Mouse (Mus musculus): Measurements from ENCODE around the gene Plekhg2.
"Not testable (repeated sequence)": the region's sequence is repeated elsewhere in the genome, so short reads cannot be mapped to it uniquely, and the experiment has no call there.

Gene Plekhg2

DNA sequence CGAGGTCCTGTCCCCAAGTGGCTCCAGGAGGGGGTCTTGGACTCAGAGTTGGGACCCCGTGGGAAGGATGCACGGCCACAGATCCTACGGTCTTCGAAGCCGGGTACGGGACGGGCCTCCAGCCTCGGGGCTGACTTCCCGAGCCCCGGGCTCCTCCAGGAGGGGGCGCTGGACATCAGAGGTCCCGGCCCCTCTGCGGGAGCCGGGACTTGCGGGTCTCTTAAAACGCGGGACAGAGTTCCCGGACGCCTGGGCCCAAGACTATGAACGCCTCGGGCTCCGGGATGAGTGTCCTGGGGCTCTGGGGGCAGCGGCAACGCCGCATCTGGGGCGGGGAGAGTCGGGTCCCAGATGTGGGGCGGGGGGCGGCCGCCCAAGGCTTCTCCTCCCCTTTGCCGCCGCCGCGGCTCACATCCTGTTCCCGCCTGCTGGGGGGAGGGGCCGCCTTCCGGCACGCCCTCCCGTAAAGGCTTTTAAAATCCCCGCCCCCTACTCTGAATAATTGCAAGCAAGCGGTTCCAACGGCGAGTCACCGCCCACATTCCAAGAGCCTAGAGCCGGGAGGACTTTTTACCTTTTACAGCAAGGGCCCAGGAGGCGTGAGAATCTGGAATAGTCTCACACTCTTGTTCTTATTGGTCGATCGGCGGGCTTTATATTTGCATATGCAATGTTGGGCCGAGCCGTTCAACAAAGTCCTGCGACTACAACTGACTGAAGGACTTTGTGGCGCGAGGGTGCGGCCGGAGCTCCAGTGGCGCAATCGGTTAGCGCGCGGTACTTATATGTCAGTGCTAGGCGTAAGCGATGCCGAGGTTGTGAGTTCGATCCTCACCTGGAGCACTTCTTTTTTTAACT lies at the start of gene Plekhg2:
Gene Plekhg2, minus strand, starts transcription at position 349 of the 858 bp plus-strand sequence.
- peak; percentile 96 for DNase-seq (ENCODE audit: extremely low spot score, low read depth, low spot score)

DNA sequence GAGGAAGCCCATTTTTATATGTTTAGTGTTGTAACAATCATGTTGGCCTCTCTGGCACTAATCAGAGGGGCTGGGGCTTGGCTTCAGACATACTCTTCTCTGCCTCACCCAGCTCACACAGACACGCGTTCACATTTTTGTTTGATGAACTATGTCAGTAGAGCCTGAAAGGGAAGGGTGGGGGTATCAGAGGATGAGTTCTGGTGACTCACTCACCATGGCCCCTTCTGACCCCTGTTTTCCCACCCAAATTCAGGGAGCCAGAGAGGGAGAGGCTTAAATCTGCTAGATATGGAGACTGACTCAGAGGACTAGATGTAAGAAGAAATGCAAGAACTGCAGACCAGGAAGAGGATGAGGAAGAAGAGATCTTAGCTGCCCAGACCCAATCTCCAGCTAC lies 47.0 kb upstream of the Plekhg2 start:
- DNase-seq (ENCODE audit: extremely low spot score, low read depth, low spot score): no peak

DNA sequence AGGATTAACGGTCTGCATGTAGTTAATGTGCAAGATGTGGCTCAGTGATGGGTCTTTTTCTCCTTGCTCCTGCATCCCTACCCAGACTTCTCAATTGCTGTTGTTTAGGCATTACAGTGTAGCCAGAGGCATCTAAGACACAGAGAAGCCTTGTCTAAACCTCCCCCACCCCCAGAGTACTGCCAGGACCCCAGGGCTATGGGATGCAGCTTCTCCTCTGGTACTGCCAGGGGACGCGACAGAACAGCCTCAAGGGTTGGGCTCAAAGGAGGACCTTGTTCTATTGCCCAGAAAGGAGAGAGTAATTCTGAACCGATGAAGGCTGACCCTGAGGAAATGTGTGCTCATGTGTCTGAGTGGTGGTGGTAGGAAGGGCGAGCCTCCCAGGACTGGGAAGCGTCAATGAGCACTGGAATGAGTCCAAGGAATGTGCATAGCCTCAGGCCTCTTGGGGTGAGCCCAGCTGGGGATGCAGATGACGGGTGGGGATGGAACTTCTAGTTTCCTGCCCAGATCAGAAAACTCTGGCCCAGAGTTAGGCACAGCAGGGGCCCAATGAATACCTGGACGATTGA lies 45.8 kb upstream of the Plekhg2 start:
- DNase-seq (ENCODE audit: extremely low spot score, low read depth, low spot score): no peak

DNA sequence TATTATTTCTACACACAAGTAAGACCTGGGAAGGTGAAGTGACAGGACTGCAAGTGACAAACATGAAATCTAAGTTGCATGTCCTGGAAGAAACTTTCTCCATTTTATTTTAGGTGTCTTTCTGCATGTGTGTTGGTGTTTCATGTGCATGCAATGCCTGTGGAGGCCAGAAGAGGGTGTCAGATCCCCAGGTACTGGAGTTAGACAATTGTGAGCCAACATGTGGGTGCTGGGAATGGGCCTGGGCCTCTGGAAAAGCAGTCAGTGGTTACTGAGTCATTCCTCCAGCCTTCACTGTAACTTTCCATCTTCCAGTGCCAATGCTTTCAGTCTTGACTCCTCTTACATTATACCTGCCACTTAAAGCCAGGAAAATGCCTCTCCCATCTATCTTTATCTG lies 45.0 kb upstream of the Plekhg2 start:
- no peak for DNase-seq (ENCODE audit: extremely low spot score, low read depth, low spot score)

DNA sequence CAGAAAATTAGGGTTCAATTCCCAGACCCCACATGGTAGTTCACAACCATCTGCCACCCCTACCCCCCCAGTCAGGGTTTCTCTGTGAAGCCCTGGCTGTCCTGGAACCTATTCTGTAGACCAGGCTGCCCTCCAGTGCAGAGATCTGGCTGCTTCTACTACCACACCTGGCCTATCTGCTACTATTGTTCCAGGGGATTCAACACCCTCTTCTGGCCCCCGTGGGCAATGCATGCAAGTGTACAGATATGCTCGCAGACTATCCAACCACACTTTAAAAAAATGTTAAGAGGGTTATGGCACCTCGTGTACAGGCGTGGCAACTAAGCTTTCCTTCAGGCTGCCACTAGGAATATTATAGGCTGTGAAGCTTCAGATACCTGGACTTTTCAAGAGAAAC lies 40.4 kb upstream of the Plekhg2 start:
- no peak for DNase-seq (ENCODE audit: extremely low spot score, low read depth, low spot score)

DNA sequence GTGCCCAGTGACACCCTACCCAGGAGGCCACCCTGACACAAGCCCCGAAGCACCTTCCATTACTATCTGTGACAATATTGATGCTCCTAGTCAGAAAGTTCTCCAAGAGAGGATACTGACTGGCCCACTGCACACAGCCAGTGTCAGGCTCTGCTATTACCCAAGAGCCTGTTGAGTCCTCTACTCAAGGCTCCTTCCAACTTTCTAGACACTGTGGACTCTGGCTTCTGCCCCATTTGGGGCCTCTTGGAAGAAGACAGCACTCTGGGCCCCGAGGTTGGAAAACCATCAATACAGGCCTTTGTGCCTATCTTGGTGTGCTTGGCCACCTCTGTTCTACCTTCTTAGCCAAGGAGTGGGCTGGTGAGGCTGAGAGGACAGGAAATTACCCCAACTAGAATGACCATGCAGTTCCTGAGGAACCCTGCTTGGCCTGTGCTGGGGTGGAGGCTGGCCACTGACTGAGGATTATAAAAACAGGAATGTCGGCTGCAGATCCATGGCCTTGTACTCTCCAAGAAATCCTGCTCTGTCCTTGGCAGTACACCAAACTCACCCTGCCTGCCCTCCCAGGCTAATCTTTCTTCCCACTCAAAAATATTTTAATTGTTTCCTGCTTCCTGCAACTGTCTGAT lies 38.6 kb upstream of the Plekhg2 start:
- DNase-seq (ENCODE audit: extremely low spot score, low read depth, low spot score): no peak

DNA sequence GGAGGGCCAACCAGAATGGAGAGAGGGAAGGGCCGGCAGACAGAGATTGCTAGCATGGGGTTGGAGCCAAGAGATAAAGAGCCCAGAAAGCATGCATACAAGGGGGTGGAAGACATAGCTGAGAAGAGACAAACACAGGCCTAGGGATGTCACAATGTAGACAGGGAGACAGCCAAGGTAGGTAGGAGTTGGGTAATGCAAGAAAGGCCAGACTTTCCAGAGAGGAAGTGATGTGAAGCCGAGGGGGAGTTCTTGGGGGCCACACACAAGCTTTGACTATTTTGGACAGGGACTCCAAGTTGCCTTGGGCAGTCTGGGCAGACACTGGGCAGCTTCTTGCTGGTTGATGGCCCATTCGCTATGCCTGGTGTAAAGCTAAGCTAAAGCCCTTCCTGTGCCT lies 29.5 kb upstream of the Plekhg2 start:
- no peak for DNase-seq (ENCODE audit: extremely low spot score, low read depth, low spot score)

DNA sequence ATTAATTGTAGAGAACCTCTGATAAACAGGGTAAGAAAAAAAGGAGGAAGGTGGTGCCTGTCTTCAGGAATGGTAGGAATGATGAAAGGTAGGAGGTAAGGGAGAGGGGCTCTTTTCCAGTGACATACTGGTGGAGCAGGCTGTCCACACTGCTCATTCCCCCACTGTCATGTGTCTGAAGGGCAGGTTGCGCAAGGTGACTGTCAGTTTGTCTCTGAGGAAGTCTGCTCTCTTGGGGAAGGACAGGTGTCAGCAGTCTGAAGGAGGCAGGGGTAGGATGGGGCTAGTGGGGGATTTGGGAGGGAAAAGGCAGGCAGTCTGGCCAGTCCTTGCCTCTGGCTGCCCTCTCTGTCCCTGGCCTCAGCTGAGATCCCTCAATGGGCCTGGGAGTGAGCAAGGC lies 28.6 kb upstream of the Plekhg2 start:
- no peak for DNase-seq (ENCODE audit: extremely low spot score, low read depth, low spot score)

DNA sequence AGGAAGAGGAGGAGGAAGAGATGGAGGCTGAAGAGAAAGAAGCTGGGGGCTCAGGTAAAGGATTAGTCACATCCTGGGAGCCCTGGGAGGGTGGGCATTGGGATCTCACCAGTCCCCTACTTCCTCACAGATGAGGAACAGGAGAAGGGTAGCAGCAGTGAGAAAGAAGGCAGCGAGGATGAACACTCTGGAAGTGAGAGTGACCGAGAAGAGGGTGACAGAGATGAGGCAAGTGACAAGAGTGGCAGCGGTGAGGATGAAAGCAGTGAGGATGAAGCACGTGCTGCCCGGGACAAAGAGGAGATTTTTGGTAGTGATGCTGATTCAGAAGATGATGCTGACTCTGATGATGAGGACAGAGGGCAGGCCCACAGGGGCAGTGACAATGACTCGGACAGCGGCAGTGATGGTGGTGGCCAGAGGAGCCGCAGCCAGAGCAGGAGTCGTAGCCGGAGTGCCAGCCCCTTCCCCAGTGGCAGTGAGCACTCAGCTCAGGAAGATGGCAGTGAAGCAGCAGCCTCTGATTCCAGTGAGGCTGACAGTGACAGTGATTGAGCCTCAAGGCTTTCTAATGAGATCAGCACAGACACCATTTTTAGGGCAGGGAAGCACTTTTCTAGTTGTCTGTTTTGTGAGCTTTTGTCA lies 26.4 kb upstream of the Plekhg2 start:
- no peak for DNase-seq (ENCODE audit: extremely low spot score, low read depth, low spot score)

DNA sequence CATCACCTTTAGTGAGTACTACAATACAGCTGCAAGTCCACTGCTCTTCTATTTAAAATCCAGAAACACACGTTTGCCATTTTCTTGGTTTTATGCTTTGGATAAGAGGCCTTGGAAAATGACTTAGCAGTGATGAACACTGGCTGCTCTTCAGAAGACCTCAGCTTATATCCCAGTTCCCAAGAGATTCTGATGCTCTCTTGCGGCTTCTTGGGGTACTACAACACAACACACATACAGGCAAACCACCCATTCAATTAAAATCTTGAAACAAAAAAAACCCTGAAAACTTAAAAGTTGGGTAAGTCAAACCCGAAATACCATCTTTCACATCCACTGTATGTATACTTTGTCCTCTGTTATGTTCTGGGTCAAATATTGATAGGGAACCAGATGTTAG lies 25.6 kb upstream of the Plekhg2 start:
- DNase-seq (ENCODE audit: extremely low spot score, low read depth, low spot score): no peak

DNA sequence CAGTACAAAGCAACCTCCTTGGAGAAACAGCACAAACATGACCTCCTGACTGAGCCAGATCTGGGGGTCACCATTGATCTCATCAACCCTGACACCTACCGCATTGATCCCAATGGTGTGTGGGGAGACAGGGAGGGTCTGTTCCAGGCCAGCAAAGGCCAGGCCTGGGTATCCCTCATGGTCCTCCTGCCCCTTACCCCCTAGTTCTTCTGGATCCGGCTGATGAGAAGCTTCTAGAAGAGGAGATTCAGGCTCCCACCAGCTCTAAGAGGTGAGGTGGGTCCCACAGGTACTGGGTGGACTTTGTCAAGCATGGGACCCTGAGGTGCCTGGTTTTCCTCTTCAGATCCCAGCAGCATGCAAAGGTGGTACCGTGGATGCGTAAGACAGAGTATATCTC lies 23.0 kb upstream of the Plekhg2 start:
- no peak for DNase-seq (ENCODE audit: extremely low spot score, low read depth, low spot score)

DNA sequence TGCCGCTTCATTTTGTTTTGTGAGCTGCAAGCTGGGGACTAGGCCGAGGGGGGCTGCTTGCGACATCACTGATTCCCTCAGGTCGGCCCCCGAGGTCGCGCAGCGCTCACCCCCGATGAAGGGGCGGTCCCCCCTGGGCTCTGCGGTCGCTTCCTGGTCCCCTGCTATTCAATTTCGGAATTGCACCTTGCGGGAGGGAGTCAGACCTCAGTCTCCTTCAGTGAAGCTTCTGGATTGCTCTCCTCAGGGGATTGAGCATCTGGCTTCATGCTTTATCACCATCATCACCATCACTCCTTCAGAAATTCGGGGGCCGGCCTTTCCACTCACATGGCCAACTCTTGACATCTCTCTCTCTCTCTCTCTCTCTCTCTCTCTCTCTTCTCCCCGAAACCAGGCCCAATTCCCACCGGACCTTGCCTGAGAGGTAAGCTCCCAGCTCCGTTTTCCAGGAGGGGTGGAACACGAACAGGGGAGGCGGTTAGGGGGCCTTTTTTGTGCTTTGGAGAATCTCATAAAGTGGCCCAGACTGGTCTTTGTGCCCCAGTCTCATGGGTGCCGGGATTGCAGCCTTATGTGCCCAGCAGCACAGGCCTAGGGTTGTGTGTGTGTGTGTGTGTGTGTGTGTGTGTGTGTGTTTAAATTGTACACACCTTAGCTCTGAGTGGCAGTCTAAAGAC lies 21.0 kb upstream of the Plekhg2 start:
- DNase-seq (ENCODE audit: extremely low spot score, low read depth, low spot score): no peak

DNA sequence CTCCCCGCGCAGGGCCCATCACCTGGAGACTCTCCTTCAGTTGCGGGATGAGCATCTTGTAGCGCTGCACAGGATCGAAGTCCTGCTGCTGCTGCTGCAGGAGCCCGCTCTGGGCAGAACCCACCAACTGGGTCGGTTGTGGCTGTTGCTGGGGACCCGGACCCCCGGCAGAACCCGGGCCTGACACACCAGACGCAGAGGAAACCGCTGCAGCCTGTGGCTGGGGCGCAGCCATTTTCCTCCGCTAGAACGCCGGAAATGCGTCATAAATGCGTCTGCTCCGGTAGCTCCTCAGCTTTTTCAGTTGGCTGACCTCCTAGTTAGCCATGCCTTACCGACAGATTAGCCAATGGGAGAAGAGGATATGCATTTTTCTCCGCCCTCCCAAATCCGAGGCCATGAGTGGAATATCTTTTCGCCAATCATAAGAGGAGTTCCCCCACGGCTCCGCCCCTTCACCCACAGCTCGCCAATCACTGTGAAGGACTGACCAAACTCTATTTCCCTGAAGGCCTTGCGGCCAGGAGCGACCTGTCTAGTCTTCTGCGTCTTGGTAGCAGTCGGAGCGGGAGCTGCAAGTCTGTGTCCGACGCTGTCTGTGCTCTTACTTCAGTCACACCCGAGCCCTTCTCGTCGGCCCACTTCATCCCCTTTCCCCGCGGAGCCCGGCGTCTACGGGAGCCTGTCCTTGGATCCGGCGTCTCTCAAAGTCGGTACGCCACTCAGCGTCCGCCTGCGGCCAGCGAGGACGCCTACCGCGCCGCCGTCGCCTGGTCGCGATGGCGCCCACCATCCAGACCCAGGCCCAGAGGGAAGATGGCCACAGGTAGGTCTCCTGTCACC lies 20.3 kb upstream of the Plekhg2 start, which contains the start of the genes Med29 and Paf1:
Gene Med29, minus strand, starts transcription at position 280 of the 843 bp plus-strand sequence.
Gene Paf1, plus strand, starts transcription at position 523 of the 843 bp plus-strand sequence.
- DNase-seq (ENCODE audit: extremely low spot score, low read depth, low spot score): peak; percentile 98

DNA sequence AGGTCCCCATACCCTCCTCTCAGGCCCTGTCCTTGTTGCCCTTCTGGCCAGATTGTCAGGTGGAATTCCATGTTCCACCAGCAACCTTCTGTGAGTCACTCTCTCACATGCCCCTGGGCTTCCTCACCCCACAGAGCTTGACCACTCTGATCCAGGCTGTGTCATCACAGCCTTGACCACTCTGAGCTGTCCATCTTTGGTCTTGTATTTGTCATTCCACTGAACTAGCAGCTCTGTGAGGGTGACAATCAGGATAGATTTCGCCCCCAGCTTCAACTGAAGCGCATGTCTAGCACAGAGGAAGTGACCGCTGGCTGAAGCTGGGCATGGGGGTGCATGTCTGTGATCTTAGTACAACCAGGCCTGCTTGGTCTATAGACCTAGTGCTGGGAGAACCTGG lies 17.9 kb upstream of the Plekhg2 start:
- no peak for DNase-seq (ENCODE audit: extremely low spot score, low read depth, low spot score)

DNA sequence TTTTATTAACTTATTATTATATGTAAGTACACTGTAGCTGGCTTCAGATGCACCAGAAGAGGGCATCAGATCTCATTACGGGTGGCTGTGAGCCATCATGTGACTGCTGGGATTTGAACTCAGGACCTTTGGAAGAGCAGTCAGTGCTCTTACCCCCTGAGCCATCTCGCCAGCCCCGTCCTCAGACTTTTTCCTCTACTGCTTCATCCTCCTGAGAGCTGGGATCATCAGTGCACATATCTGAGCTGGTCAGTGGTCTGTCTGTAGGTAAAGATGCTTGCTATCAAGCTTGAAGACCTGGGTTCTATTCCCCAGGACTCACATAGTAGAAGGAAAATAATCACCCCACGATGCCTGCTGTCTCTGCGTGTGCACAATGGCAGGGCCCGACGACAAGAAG lies 15.0 kb upstream of the Plekhg2 start:
- DNase-seq (ENCODE audit: extremely low spot score, low read depth, low spot score): not testable (repeated sequence)

DNA sequence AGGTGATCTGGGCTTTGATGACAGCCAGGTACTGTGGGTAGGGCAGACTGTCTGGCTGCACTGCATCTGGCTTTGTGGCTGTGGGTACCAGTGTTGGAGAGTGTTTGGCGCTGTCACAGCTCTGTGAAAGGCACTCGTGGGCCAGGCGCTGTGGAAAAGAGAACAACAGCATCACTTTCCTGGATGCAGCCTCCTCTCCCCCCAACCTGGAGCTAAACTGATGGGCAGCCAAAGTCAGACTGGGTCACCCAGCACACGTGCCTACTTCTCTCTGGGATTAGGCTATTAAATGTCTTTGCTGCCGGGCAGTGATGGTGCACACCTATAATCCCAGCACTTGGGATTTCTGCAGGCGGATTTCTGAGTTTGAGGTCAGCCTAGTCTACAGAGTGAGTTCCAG lies 14.5 kb upstream of the Plekhg2 start:
- not testable (repeated sequence) for DNase-seq (ENCODE audit: extremely low spot score, low read depth, low spot score)

DNA sequence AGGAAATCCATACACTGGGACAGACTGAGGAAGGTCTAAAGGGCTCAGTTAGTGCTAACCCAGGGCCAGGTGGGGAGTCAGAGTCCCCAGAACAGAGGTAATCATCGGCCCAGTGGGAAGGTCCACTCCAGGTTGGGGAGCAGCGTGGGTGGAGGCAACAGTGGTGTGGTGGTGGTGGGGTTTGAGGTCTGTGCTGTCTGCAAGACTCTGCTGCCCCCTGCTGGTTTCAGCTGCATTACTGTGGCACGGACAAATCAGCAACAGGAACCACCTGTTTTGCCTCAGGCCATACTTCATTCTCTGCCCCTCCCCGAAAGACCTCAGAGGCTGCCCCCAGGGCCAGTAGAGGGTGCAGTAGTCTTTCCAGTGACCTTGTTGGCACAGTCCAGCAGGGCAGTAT lies 14.1 kb upstream of the Plekhg2 start:
- DNase-seq (ENCODE audit: extremely low spot score, low read depth, low spot score): no peak

DNA sequence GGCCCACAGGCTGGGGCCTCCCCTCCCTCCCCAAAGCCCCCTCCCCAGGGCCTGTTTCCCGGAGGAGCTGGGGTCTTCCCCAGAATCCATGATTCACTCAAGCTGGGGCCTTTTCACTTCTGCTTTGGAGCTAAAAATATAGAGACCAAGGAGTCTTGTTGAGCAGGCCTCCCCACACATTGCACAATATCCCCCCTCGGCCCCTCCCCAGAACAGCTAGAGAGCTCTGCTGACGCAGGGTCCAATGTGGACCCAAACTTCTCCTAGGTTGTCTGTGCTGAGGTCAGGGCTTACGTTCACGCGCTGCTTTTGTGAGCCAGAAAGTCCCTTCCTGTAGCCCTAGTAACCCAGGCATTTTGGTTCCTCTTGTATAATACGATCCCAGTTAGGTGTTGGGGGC lies 13.6 kb upstream of the Plekhg2 start:
- no peak for DNase-seq (ENCODE audit: extremely low spot score, low read depth, low spot score)

DNA sequence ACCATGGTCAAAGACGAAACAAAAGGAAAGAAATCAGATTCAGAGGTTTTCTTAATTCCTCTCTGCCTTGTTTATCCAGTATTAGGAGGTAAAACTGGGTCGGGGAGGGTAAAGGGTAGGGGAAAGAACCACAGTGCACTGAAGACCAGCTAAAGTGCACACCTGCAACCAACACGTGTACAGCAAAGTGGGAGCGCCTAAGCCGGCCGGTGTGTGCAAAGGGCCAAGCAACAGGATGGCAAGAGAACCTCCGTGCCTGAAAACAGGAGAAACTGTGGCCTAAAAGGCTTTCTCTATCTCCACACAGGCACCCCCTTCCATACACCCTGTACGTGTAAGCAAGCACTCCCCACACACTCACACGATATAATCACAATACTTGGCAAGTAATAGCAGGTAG lies 12.8 kb upstream of the Plekhg2 start:
- no peak for DNase-seq (ENCODE audit: extremely low spot score, low read depth, low spot score)

DNA sequence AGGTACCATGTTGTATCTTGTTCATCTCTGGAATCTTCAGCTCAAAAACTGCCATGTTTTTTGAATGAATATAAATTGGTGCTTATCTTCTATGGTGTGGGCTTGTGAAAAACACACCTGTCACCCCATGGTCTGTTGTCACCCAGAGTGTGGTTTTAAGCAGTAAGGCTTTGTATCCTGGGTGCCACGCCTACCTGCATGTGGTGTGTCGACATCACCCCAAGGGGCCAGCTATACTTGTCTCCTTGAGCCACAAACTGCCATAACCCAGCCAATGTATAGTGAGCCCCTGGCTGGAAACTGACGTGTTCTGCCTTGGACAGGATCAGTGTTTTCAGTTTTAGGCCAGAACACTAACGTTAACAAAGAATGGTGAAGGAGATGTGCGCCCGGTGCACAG lies 11.8 kb upstream of the Plekhg2 start:
- DNase-seq (ENCODE audit: extremely low spot score, low read depth, low spot score): no peak
